Mouse (Mus musculus): Measurements from ENCODE around the gene Nrros.

GRCm38 (mm10) chr16:32114968-32115695 is 50.3 kb downstream of the Nrros start:
- no peak for TF ChIP-seq POLR2A (IDR thresholded peaks at IDR 0.05; ENCODE audit: low read depth, low read length)
- TF ChIP-seq CTCF (IDR thresholded peaks at IDR 0.05; ENCODE audit: borderline replicate concordance, insufficient read depth, low read length): peak; percentile 86
